Mouse (Mus musculus): ENCODE results near the gene Stx8. TPM values are rescaled to one million over a fixed set of nuclear protein-coding genes. Genes with fewer than 3 reads are reported as not detected.

Gene Stx8
- polyA plus RNA-seq (2015; fragmentation: Nextera tagmentation; extraction: Ambion mirVana), result 67.6 and 68.6 TPM in 2 replicates

GRCm38 (mm10) chr11:67965905-67966878 lies at the start of gene Stx8:
Gene Stx8, plus strand, starts transcription at chr11:67966193.
- Histone ChIP-seq H3K27ac (replicated peaks) (no peak within 1 kb of the TSS), H3K4me1 (peaks cover 23% of the 10 kb centered on the region)
- under 1% methylated on average over 28 of the region's 28 CpGs for WGBS

GRCm38 (mm10) chr11:67917126-67917525 lies 48.9 kb upstream of the Stx8 start:
- no peak overlapping the region for H3K9ac ChIP-seq (replicated peaks)
- H3K36me3 ChIP-seq, result no peaks in the 10 kb centered on the region
- ATAC-seq (replicated peaks), result no peak
- WGBS, result 77% methylated on average over 3 of the region's 3 CpGs
- no peaks in the 10 kb centered on the region for H3K9me3 ChIP-seq
- H3K27me3 ChIP-seq, result peaks cover 13% of the 10 kb centered on the region; the same call in 1 of the 2 replicates
- no peak overlapping the region for H3K4me3 ChIP-seq
- peaks cover 9% of the 10 kb centered on the region for H3K4me1 ChIP-seq
- H3K27ac ChIP-seq (replicated peaks), result no peak overlapping the region
- H3K4me2 ChIP-seq (replicated peaks), result no peak overlapping the region

More at GRCm38 (mm10) chr11:67965905-67966878, at the start of gene Stx8:
- Histone ChIP-seq H3K27me3 (no peaks in the 10 kb centered on the region), H3K9ac (replicated peaks) (peak within 1 kb of the TSS; percentile 88), H3K4me2 (replicated peaks) (peak within 1 kb of the TSS; percentile 91), H3K36me3 (0 out of 2 replicates have a peak, but pooled peaks cover 3% of the 10 kb centered on the region), H3K9me3 (no peaks in the 10 kb centered on the region), H3K4me3 (peak within 1 kb of the TSS; percentile 95)
- peak; percentile 85 for ATAC-seq (replicated peaks)

GRCm38 (mm10) chr11:67919593-67919992 lies 46.4 kb upstream of the Stx8 start:
- H3K4me2 ChIP-seq (replicated peaks), result no peak overlapping the region
- peaks cover 18% of the 10 kb centered on the region for H3K4me1 ChIP-seq
- no peak overlapping the region for H3K9ac ChIP-seq (replicated peaks)
- H3K27ac ChIP-seq (replicated peaks), result no peak overlapping the region
- peaks cover 13% of the 10 kb centered on the region; the same call in 1 of the 2 replicates for H3K27me3 ChIP-seq
- no peaks in the 10 kb centered on the region for H3K9me3 ChIP-seq
- no peak for ATAC-seq (replicated peaks)
- H3K36me3 ChIP-seq, result no peaks in the 10 kb centered on the region
- H3K4me3 ChIP-seq, result no peak overlapping the region
- WGBS, result 77% methylated on average over 5 of the region's 5 CpGs

GRCm38 (mm10) chr11:67920226-67920960 lies 45.6 kb upstream of the Stx8 start:
- Histone ChIP-seq H3K36me3 (no peaks in the 10 kb centered on the region), H3K9ac (replicated peaks) (no peak overlapping the region), H3K4me3 (peak overlapping the region; percentile 68), H3K27ac (replicated peaks) (no peak overlapping the region), H3K9me3 (no peaks in the 10 kb centered on the region), H3K4me2 (replicated peaks) (peak overlapping the region; percentile 100), H3K4me1 (peaks cover 18% of the 10 kb centered on the region), H3K27me3 (peaks cover 13% of the 10 kb centered on the region; the same call in 1 of the 2 replicates)
- 60% methylated on average over 9 of the region's 9 CpGs for WGBS
- no peak for ATAC-seq (replicated peaks)

GRCm38 (mm10) chr11:67921091-67921826 lies 44.7 kb upstream of the Stx8 start:
- Histone ChIP-seq H3K4me2 (replicated peaks) (peak overlapping the region; percentile 100), H3K4me1 (peaks cover 18% of the 10 kb centered on the region), H3K9me3 (no peaks in the 10 kb centered on the region), H3K4me3 (peak overlapping the region; percentile 68), H3K36me3 (no peaks in the 10 kb centered on the region), H3K27me3 (peaks cover 13% of the 10 kb centered on the region; the same call in 1 of the 2 replicates), H3K9ac (replicated peaks) (peak overlapping the region; percentile 53), H3K27ac (replicated peaks) (no peak overlapping the region)
- ATAC-seq (replicated peaks), result peak; percentile 29; the same call in 1 of the 2 replicates
- 3% methylated on average over 47 of the region's 47 CpGs for WGBS

GRCm38 (mm10) chr11:67921827-67922754 lies 43.9 kb upstream of the Stx8 start, which contains the start of gene Usp43:
Gene Usp43, minus strand, starts transcription at chr11:67922153.
- peak within 1 kb of the TSS; percentile 68 for H3K4me3 ChIP-seq
- peak within 1 kb of the TSS; percentile 100 for H3K4me2 ChIP-seq (replicated peaks)
- H3K4me1 ChIP-seq, result peaks cover 18% of the 10 kb centered on the region
- no peak within 1 kb of the TSS for H3K27ac ChIP-seq (replicated peaks)
- H3K9me3 ChIP-seq, result no peaks in the 10 kb centered on the region
- no peaks in the 10 kb centered on the region for H3K36me3 ChIP-seq
- peak; percentile 78; the same call in 1 of the 2 replicates for ATAC-seq (replicated peaks)
- peak within 1 kb of the TSS; percentile 53 for H3K9ac ChIP-seq (replicated peaks)
- WGBS, result 1% methylated on average over 71 of the region's 80 CpGs
- peaks cover 13% of the 10 kb centered on the region; the same call in 1 of the 2 replicates for H3K27me3 ChIP-seq

GRCm38 (mm10) chr11:67922755-67923125 lies 43.3 kb upstream of the Stx8 start:
- Histone ChIP-seq H3K27ac (replicated peaks) (no peak overlapping the region), H3K9ac (replicated peaks) (no peak overlapping the region), H3K27me3 (peaks cover 13% of the 10 kb centered on the region; the same call in 1 of the 2 replicates), H3K9me3 (no peaks in the 10 kb centered on the region), H3K4me3 (peak overlapping the region; percentile 68), H3K4me1 (peaks cover 18% of the 10 kb centered on the region), H3K36me3 (no peaks in the 10 kb centered on the region), H3K4me2 (replicated peaks) (peak overlapping the region; percentile 100)
- ATAC-seq (replicated peaks), result peak; percentile 87
- 1% methylated on average over 12 of the region's 12 CpGs for WGBS

GRCm38 (mm10) chr11:67923720-67924119 lies 42.3 kb upstream of the Stx8 start:
- Histone ChIP-seq H3K4me3 (no peak overlapping the region), H3K27me3 (peaks cover 13% of the 10 kb centered on the region; the same call in 1 of the 2 replicates), H3K36me3 (no peaks in the 10 kb centered on the region), H3K4me2 (replicated peaks) (no peak overlapping the region), H3K9ac (replicated peaks) (no peak overlapping the region), H3K4me1 (peaks cover 18% of the 10 kb centered on the region), H3K27ac (replicated peaks) (no peak overlapping the region), H3K9me3 (no peaks in the 10 kb centered on the region)
- ATAC-seq (replicated peaks), result no peak
- 98% methylated on average over 5 of the region's 5 CpGs for WGBS

- no peak overlapping the region for H3K9ac ChIP-seq (replicated peaks)
- H3K4me2 ChIP-seq (replicated peaks), result no peak overlapping the region
- ATAC-seq (replicated peaks), result no peak
These were observed 41.0 kb upstream of the Stx8 start for GRCm38 (mm10) chr11:67925000-67925399.

GRCm38 (mm10) chr11:67926348-67927055 lies 39.5 kb upstream of the Stx8 start:
- Histone ChIP-seq H3K4me1 (peaks cover 14% of the 10 kb centered on the region), H3K4me3 (no peak overlapping the region), H3K36me3 (no peaks in the 10 kb centered on the region), H3K4me2 (replicated peaks) (no peak overlapping the region), H3K9me3 (no peaks in the 10 kb centered on the region), H3K27me3 (no peaks in the 10 kb centered on the region; the same call in 1 of the 2 replicates), H3K9ac (replicated peaks) (no peak overlapping the region), H3K27ac (replicated peaks) (no peak overlapping the region)
- 15% methylated on average over 15 of the region's 15 CpGs for WGBS
- ATAC-seq (replicated peaks), result no peak

More at GRCm38 (mm10) chr11:67925000-67925399, 41.0 kb upstream of the Stx8 start:
- Histone ChIP-seq H3K4me1 (peaks cover 18% of the 10 kb centered on the region), H3K9me3 (no peaks in the 10 kb centered on the region), H3K27ac (replicated peaks) (no peak overlapping the region), H3K27me3 (peaks cover 13% of the 10 kb centered on the region; the same call in 1 of the 2 replicates), H3K4me3 (no peak overlapping the region), H3K36me3 (no peaks in the 10 kb centered on the region)
- 88% methylated on average over 13 of the region's 13 CpGs for WGBS
